Mouse (Mus musculus) MEL (cell line): Measurements from ENCODE around the gene Zscan5b. TPM values are rescaled to one million over a fixed set of nuclear protein-coding genes. Genes with fewer than 3 reads are reported as not detected.
A peak's percentile ranks its signal among the peaks of the same experiment; 100 is the strongest.

Experiments
- DNase-seq: peaks from one replicate; pipeline ENCODE4 v3.0.0; 2011; ENCODE audit warnings: low read depth, low spot score
- H3K27ac ChIP-seq: 2 replicates; pipeline ENCODE4 v1.5.1; 2012; ENCODE audit warnings: low read depth, mild to moderate bottlenecking, control low read depth, low read length, moderate library complexity; ENCODE audit not compliant: control insufficient read depth
- H3K27me3 ChIP-seq, 2 experiments: fragments of 150-350 bp in 1 of 2; sonication (generic) in 1 of 2; 2 replicates each; pipeline ENCODE4 v1.6.1; 2012; ENCODE audit warnings: low read length in 2 of 2, mild to moderate bottlenecking in 2 of 2, improper control_type of control experiment in 1 of 2, moderate library complexity in 1 of 2; ENCODE audit not compliant: insufficient read depth in 2 of 2, control insufficient read depth in 1 of 2
- H3K36me3 ChIP-seq, 2 experiments: 2 replicates each; pipeline ENCODE4 v1.6.1; 2012 to 2014; ENCODE audit warnings: low read length in 2 of 2, improper control_type of control experiment in 1 of 2, inconsistent platforms in 1 of 2, mild to moderate bottlenecking in 1 of 2; ENCODE audit not compliant: insufficient read depth in 2 of 2, control insufficient read depth in 1 of 2
- H3K4me1 ChIP-seq, 2 experiments: fragments of 150-350 bp in 1 of 2; sonication (generic) in 1 of 2; 2 replicates each; pipeline ENCODE4 v1.6.1; 2012; ENCODE audit warnings: low read length in 2 of 2, improper control_type of control experiment in 1 of 2, mild to moderate bottlenecking in 1 of 2; ENCODE audit not compliant: insufficient read depth in 2 of 2, control insufficient read depth in 1 of 2
- H3K4me3 ChIP-seq, 2 experiments: fragments of 150-350 bp in 1 of 2; sonication (generic) in 1 of 2; 2 replicates each; pipeline ENCODE4 v1.5.1; 2012; ENCODE audit warnings: low read depth in 2 of 2, low read length in 2 of 2, mild to moderate bottlenecking in 2 of 2, moderate library complexity in 2 of 2, control low read depth in 1 of 2, improper control_type of control experiment in 1 of 2; ENCODE audit not compliant: control insufficient read depth in 1 of 2, insufficient read depth in 1 of 2
- H3K79me2 ChIP-seq: 2 replicates; pipeline ENCODE4 v1.6.1; 2012; ENCODE audit warnings: mild to moderate bottlenecking, low read length, moderate library complexity; ENCODE audit not compliant: control insufficient read depth, poor library complexity, insufficient read depth
- H3K9ac ChIP-seq: 2 replicates; pipeline ENCODE4 v1.6.1; 2012; ENCODE audit warnings: low read depth, mild to moderate bottlenecking, control low read depth, low read length, moderate library complexity; ENCODE audit not compliant: control insufficient read depth, poor library complexity, severe bottlenecking
- H3K9me3 ChIP-seq: fragments of 150-350 bp; sonication (generic); replicated peaks from 2 replicates; pipeline ENCODE4 v1.6.1; 2012; ENCODE audit warnings: mild to moderate bottlenecking, low read length, improper control_type of control experiment, moderate library complexity; ENCODE audit not compliant: insufficient read depth
- GABPA ChIP-seq: IDR thresholded peaks from 2 replicates; pipeline ENCODE4 v1.6.1; 2012; ENCODE audit warnings: low read depth, mild to moderate bottlenecking, inconsistent platforms, low read length, improper control_type of control experiment, moderate library complexity
- GATA1 ChIP-seq: IDR thresholded peaks from 2 replicates; pipeline ENCODE4 v1.6.1; 2011; ENCODE audit warnings: low read depth, low read length, improper control_type of control experiment
- KAT2A ChIP-seq: conservative IDR thresholded peaks from 2 replicates; pipeline ENCODE4 v1.6.1; 2012; ENCODE audit warnings: low read depth, low read length, improper control_type of control experiment, inconsistent platforms
- MAFK ChIP-seq: IDR thresholded peaks from 2 replicates; pipeline ENCODE4 v1.6.1; 2011; ENCODE audit warnings: low read depth, mild to moderate bottlenecking, low read length, improper control_type of control experiment, borderline replicate concordance
- MXI1 ChIP-seq: IDR thresholded peaks from 2 replicates; pipeline ENCODE4 v1.6.1; 2011; ENCODE audit warnings: mild to moderate bottlenecking, low read depth, low read length, improper control_type of control experiment
- MYB ChIP-seq: IDR thresholded peaks from 2 replicates; pipeline ENCODE4 v1.6.1; 2011; ENCODE audit warnings: mild to moderate bottlenecking, low read depth, low read length, improper control_type of control experiment
- POLR2A ChIP-seq, 2 experiments: IDR thresholded peaks; 2 replicates each; pipeline ENCODE4 v1.6.1; 2011 to 2012; ENCODE audit warnings: low read length in 2 of 2, mild to moderate bottlenecking in 2 of 2, control low read depth in 1 of 2, improper control_type of control experiment in 1 of 2, low read depth in 1 of 2, moderate library complexity in 1 of 2; ENCODE audit not compliant: control insufficient read depth in 1 of 2, insufficient read depth in 1 of 2, poor library complexity in 1 of 2
- TCF12 ChIP-seq: IDR thresholded peaks from 2 replicates; pipeline ENCODE4 v1.6.1; 2014; ENCODE audit warnings: low read depth, mild to moderate bottlenecking, inconsistent platforms, low read length, improper control_type of control experiment, moderate library complexity
- UBTF ChIP-seq: IDR thresholded peaks from 2 replicates; pipeline ENCODE4 v1.6.1; 2012; ENCODE audit warnings: low read depth, mild to moderate bottlenecking, inconsistent platforms, low read length, improper control_type of control experiment, moderate library complexity, borderline replicate concordance; ENCODE audit not compliant: insufficient read depth
- ZNF384 ChIP-seq: IDR thresholded peaks from 2 replicates; pipeline ENCODE4 v1.6.1; 2012; ENCODE audit warnings: low read depth, mild to moderate bottlenecking, inconsistent platforms, low read length, improper control_type of control experiment
- polyA plus RNA-seq, 2 experiments: library from polyadenylated mRNA; stranded (reverse) in 1 of 2; unstranded in 1 of 2; fragments of >175 nt in 1 of 2; fragments of >200 nt in 1 of 2; gene quantifications; 2 replicates each; pipeline versions ENCODE4 v1.2.1 to v1.2.4; 2012; ENCODE audit warnings: low replicate concordance in 2 of 2, low read depth in 1 of 2; ENCODE audit not compliant: insufficient read length in 2 of 2, insufficient read depth in 1 of 2, missing spikeins in 1 of 2
- total RNA-seq: library from RNA; depleted of rRNA; stranded (reverse); fragments of 300-350 nt; gene quantifications from 2 replicates; pipeline ENCODE4 v1.2.3, GENCODE M21; 2012; rRNA removed

Zscan5b gene
- total and polyA plus RNA-seq, 3 experiments, result not detected

GRCm38 (mm10) chr7:6286921-6287531, 64.9 kb downstream of the Zscan5b start:
- peak overlapping the region; percentile 75 for H3K9ac ChIP-seq

More at GRCm38 (mm10) chr7:6286921-6287531, 64.9 kb downstream of the Zscan5b start:
- peaks cover 0 to 7% of the 10 kb centered on the region in 2 experiments; a peak in 2 of 4 replicates for H3K36me3 ChIP-seq
- peaks cover 6% of the 10 kb centered on the region for H3K79me2 ChIP-seq
- H3K27ac ChIP-seq, result peak overlapping the region; percentile 49; the same call in 1 of the 2 replicates
- H3K4me3 ChIP-seq, result peak overlapping the region; percentile 87 to 93
- TF ChIP-seq TCF12 (no peak), POLR2A (IDR thresholded peaks at IDR 0.05; ENCODE audit: control insufficient read depth in 1 of 2, insufficient read depth in 1 of 2, low read depth in 1 of 2, low read length in 2 of 2, poor library complexity in 1 of 2) (no peak), GABPA (no peak), MAFK (no peak), KAT2A (no peak), MYB (no peak), ZNF384 (no peak), MXI1 (no peak), GATA1 (no peak), UBTF (no peak)
- no peaks in the 10 kb centered on the region for H3K9me3 ChIP-seq
- no peaks in the 10 kb centered on the region for H3K27me3 ChIP-seq
- DNase-seq, result peak; percentile 55
- peaks cover 8 to 22% of the 10 kb centered on the region in 2 experiments for H3K4me1 ChIP-seq

Other genes with a start within 250 kb of the Zscan5b start
- gene Vmn1r65, start 211.3 kb upstream of the Zscan5b start, total RNA-seq, result not detected in 2 replicates
- gene Vmn1r65, start 211.3 kb upstream of the Zscan5b start, polyA plus RNA-seq, result not detected
- gene Nlrp4c, start 177.1 kb upstream of the Zscan5b start, total RNA-seq, result not detected in 2 replicates
- not detected for gene Nlrp4c, start 177.1 kb upstream of the Zscan5b start, polyA plus RNA-seq
- gene Zfp787, start 66.3 kb upstream of the Zscan5b start, total RNA-seq, result 19.3 and 22.7 TPM in 2 replicates
- 10 to 100 TPM in 1 of 2 experiments, not detected in 1; 28.8 TPM for gene Zfp787, start 66.3 kb upstream of the Zscan5b start, polyA plus RNA-seq
- gene Zfp444, start 50.1 kb upstream of the Zscan5b start, total RNA-seq, result 16.2 and 18.2 TPM in 2 replicates
- gene Zfp444, start 50.1 kb upstream of the Zscan5b start, polyA plus RNA-seq, result 10 to 100 TPM in 1 of 2 experiments, not detected in 1; 24.2 TPM
- gene Galp, start 25.2 kb upstream of the Zscan5b start, total RNA-seq, result not detected in 2 replicates
- not detected for gene Galp, start 25.2 kb upstream of the Zscan5b start, polyA plus RNA-seq
- gene Epp13, start 30.4 kb downstream of the Zscan5b start, total RNA-seq, result not detected in 2 replicates
- gene Epp13, start 30.4 kb downstream of the Zscan5b start, polyA plus RNA-seq, result under 1 TPM in 1 of 2 experiments, not detected in 1; 0.14 TPM
- 3.4 and 3.9 TPM in 2 replicates for gene Zfp667, start 64.3 kb downstream of the Zscan5b start, total RNA-seq
- 1 to 10 TPM in 1 of 2 experiments, not detected in 1; 5.3 TPM for gene Zfp667, start 64.3 kb downstream of the Zscan5b start, polyA plus RNA-seq
- not detected in 2 replicates for gene Zfp583, start 109.0 kb downstream of the Zscan5b start, total RNA-seq
- gene Zfp583, start 109.0 kb downstream of the Zscan5b start, polyA plus RNA-seq, result not detected
- not detected in 2 replicates for gene Gm3854, start 121.5 kb downstream of the Zscan5b start, total RNA-seq
- not detected for gene Gm3854, start 121.5 kb downstream of the Zscan5b start, polyA plus RNA-seq
- gene Zfp78, start 141.0 kb downstream of the Zscan5b start, total RNA-seq, result 0.42 and 0.50 TPM in 2 replicates
- under 1 TPM in 1 of 2 experiments, not detected in 1; 0.67 TPM for gene Zfp78, start 141.0 kb downstream of the Zscan5b start, polyA plus RNA-seq
- gene Zfp28, start 161.0 kb downstream of the Zscan5b start, total RNA-seq, result 1.6 and 2.8 TPM in 2 replicates
- 1 to 10 TPM in 1 of 2 experiments, not detected in 1; 3.3 TPM for gene Zfp28, start 161.0 kb downstream of the Zscan5b start, polyA plus RNA-seq
- not detected in 2 replicates for gene Smim17, start 176.4 kb downstream of the Zscan5b start, total RNA-seq
- not detected for gene Smim17, start 176.4 kb downstream of the Zscan5b start, polyA plus RNA-seq
- gene Gm20715, start 188.0 kb downstream of the Zscan5b start, total RNA-seq, result not detected in 2 replicates
- gene Gm20715, start 188.0 kb downstream of the Zscan5b start, polyA plus RNA-seq, result not detected
- gene Olfr1344, start 216.4 kb downstream of the Zscan5b start, total RNA-seq, result not detected in 2 replicates
- gene Olfr1344, start 216.4 kb downstream of the Zscan5b start, polyA plus RNA-seq, result not detected
- gene Olfr1336, start 233.9 kb downstream of the Zscan5b start, total RNA-seq, result not detected in 2 replicates
- gene Olfr1336, start 233.9 kb downstream of the Zscan5b start, polyA plus RNA-seq, result under 1 TPM in 1 of 2 experiments, not detected in 1; 0.01 TPM
- not detected in 2 replicates for gene Olfr1346, start 244.8 kb downstream of the Zscan5b start, total RNA-seq
- not detected for gene Olfr1346, start 244.8 kb downstream of the Zscan5b start, polyA plus RNA-seq